Mouse (Mus musculus) hindbrain, embryonic 13.5 days (tissue): ENCODE data around the gene Frat2. TPM values are rescaled to one million over a fixed set of nuclear protein-coding genes. Genes with fewer than 3 reads are reported as not detected.
A peak's percentile ranks its signal among the peaks of the same experiment; 100 is the strongest.

ENCODE experiments used
- ATAC-seq: fragments of 200-750 bp; cut with Nextera tagmentation; 2 replicates; pipeline ENCODE4 v1.8.0; 2017; ENCODE audit warnings: moderate TSS enrichment; ENCODE audit not compliant: low FRiP score
- H3K27ac ChIP-seq: fragments of 300-500 bp; sonication (generic); 2 replicates; pipeline ENCODE4 v1.5.1; 2015; ENCODE audit warnings: inconsistent platforms, mild to moderate bottlenecking, moderate library complexity
- H3K27me3 ChIP-seq: fragments of 300-500 bp; sonication (generic); 2 replicates; pipeline ENCODE4 v1.6.1; 2015; ENCODE audit warnings: mild to moderate bottlenecking, inconsistent platforms
- H3K36me3 ChIP-seq: fragments of 300-500 bp; sonication (generic); 2 replicates; pipeline ENCODE4 v1.6.1; 2015; ENCODE audit warnings: mild to moderate bottlenecking, inconsistent platforms
- H3K4me1 ChIP-seq: fragments of 300-500 bp; sonication (generic); replicated peaks from 2 replicates; pipeline ENCODE4 v1.6.1; 2015; ENCODE audit warnings: inconsistent platforms
- H3K4me2 ChIP-seq: fragments of 300-500 bp; sonication (generic); 2 replicates; pipeline ENCODE4 v1.6.1; 2015; ENCODE audit warnings: inconsistent platforms, mild to moderate bottlenecking, moderate library complexity
- H3K4me3 ChIP-seq: fragments of 300-500 bp; sonication (generic); 2 replicates; pipeline ENCODE4 v1.5.1; 2015; ENCODE audit warnings: mild to moderate bottlenecking, inconsistent platforms
- H3K9ac ChIP-seq: fragments of 300-500 bp; sonication (generic); 2 replicates; pipeline ENCODE4 v1.6.1; 2015; ENCODE audit warnings: mild to moderate bottlenecking, inconsistent platforms
- H3K9me3 ChIP-seq: fragments of 300-500 bp; sonication (generic); 2 replicates; pipeline ENCODE4 v1.6.1; 2016; ENCODE audit warnings: inconsistent platforms
- WGBS: fragments of 180-500 bp; shearing (Covaris S2); methylation state at CpG from one replicate; pipeline ENCODE4 v1.1.7; 2015; 5-methylcytosine and 5-hydroxymethylcytosine counted together
- polyA plus RNA-seq: library from polyadenylated mRNA; unstranded; fragments of >200 nt; fragmentation: Nextera tagmentation; extraction: Ambion mirVana; gene quantifications from 2 replicates; pipeline ENCODE4 v1.2.1, GENCODE M21; 2015

The Frat2 gene
- polyA plus RNA-seq, 1 experiment from 2014 or later, result 10.4 TPM

DNA sequence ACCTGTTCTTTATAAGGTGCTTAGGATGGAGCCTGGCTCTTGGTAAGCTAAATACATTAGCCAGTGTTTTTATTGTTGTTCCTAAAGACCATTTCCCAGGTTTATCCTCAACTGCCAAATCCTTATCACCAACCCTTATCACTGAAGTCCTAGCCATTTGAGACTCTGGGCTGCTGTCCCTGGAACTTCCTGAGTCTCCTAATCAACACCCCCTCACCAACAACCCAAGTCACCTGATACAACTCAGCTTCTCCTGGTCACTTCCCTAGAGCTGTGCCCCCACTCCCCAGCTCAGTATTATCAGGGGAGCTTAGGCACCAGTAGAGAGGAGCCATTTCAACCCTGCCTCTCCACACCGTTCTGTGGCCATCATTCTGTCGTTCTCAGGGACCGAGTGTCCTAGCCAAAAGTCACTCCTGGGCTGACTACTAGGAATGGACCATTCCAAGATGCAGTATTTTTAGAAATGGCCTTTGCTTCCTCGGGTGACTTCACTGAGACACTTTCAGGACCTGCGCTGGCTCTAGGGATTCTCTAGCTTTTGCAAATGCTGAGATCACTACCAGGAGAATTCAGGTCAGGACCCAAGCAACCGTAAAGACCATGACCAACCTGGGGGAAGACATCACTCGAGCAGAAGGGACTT, 6.7 kb downstream of the Frat2 start:
- Histone ChIP-seq H3K27ac (no peak overlapping the region), H3K9me3 (no peaks in the 10 kb centered on the region), H3K27me3 (no peaks in the 10 kb centered on the region), H3K4me1 (peaks cover 21% of the 10 kb centered on the region), H3K4me3 (no peak overlapping the region), H3K9ac (no peak overlapping the region), H3K4me2 (no peak overlapping the region), H3K36me3 (no peaks in the 10 kb centered on the region)
- no peak for ATAC-seq
- 78% methylated on average over 7 of the region's 7 CpGs for WGBS

DNA sequence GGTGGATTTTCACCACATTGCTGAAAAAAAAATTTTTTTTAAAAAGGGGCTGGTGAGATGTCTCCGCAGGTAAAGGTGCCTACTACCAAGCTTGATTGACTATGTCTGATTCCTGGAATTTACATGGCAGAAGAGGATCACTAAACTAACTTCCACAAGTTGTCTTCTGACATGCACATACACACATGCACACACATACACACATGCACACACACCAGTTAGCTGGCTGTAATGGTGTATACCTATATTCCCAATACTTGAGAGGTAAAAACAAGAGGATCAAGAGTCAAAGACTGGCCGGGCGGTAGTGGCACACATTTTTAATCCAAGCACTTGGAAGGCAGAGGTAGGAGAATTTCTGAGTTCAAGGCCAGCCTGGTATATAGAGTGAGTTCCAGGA, 8.2 kb downstream of the Frat2 start:
- WGBS, result 97% methylated on average over 3 of the region's 3 CpGs
- Histone ChIP-seq H3K4me3 (no peak overlapping the region), H3K4me1 (peaks cover 20% of the 10 kb centered on the region), H3K9me3 (no peaks in the 10 kb centered on the region), H3K36me3 (no peaks in the 10 kb centered on the region), H3K27ac (no peak overlapping the region), H3K9ac (no peak overlapping the region), H3K27me3 (no peaks in the 10 kb centered on the region), H3K4me2 (no peak overlapping the region)
- no peak for ATAC-seq

GRCm38 (mm10) chr19:41838808-41839207, 9.1 kb downstream of the Frat2 start:
- 81% methylated on average over 6 of the region's 6 CpGs for WGBS
- no peak overlapping the region for H3K4me3 ChIP-seq
- H3K9ac ChIP-seq, result no peak overlapping the region
- H3K4me2 ChIP-seq, result no peak overlapping the region
- no peak for ATAC-seq
- H3K9me3 ChIP-seq, result no peaks in the 10 kb centered on the region
- H3K27ac ChIP-seq, result no peak overlapping the region
- no peaks in the 10 kb centered on the region for H3K27me3 ChIP-seq
- H3K36me3 ChIP-seq, result no peaks in the 10 kb centered on the region
- peaks cover 23% of the 10 kb centered on the region for H3K4me1 ChIP-seq

- Histone ChIP-seq H3K27me3 (peaks cover under 1% of the 10 kb centered on the region), H3K9ac (no peak overlapping the region), H3K9me3 (no peaks in the 10 kb centered on the region), H3K36me3 (no peaks in the 10 kb centered on the region), H3K27ac (no peak overlapping the region), H3K4me3 (no peak overlapping the region), H3K4me2 (no peak overlapping the region), H3K4me1 (peaks cover 32% of the 10 kb centered on the region)
- ATAC-seq, result no peak
- 75% methylated on average over 4 of the region's 4 CpGs for WGBS
These were observed 10.0 kb downstream of the Frat2 start for GRCm38 (mm10) chr19:41837917-41838261.

DNA sequence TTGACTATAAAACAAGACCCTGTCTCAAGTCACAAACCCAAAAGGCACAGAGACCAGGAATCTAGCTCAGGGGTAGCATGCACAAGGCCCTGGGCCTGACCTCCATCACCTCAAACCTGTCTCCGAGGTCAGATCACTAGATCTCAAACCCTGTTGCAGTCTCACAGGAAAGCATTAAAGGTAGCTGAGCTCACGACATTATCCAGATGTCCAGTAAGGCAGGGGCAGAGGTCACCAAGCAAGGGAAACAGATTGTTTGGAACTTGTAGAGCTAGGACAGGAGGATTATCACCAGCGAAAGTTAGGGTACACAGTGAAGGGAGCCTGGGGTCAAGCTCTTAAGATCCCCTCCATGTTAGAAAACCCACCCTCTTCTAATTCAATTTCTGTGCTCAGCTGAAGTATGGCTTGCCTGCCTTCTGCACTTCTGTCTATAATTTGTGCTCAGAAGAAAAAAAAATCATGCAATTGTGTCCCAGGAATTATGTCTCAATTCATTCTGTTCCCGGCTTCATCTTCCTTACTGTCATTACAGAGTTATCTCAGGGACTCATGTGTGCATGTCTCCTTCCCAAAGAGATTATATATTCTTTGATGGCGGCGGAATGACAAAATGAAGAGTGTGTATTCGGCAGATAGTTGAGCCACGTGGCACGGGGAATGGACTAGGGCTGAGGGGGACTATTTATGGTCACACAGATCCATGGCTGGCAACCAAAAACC, 10.6 kb downstream of the Frat2 start:
- WGBS, result 78% methylated on average over 9 of the region's 9 CpGs
- ATAC-seq, result no peak
- Histone ChIP-seq H3K9me3 (no peaks in the 10 kb centered on the region), H3K4me1 (peaks cover 37% of the 10 kb centered on the region), H3K36me3 (no peaks in the 10 kb centered on the region), H3K4me2 (no peak overlapping the region), H3K4me3 (no peak overlapping the region), H3K9ac (no peak overlapping the region), H3K27ac (no peak overlapping the region), H3K27me3 (peaks cover 5% of the 10 kb centered on the region)

DNA sequence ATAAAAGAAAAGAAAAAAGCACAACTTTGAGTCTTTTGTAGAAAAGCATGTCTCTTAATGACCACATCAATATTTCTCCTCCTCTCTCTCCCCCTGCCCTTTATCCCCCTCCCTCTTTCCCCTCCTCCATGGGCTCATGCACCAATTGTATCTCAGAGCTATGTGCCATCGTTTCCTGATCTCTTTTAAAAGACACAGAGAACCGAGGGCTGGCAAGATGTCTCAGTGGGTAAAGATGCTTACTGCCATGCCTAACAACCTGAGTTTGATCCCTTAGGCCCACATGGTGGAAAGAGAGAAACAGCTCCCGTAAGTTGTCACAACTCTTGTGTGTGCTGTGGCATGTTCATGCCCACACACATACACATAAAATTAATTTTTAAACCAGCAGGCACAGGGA, 11.2 kb downstream of the Frat2 start:
- H3K36me3 ChIP-seq, result no peaks in the 10 kb centered on the region
- 59% methylated on average over 3 of the region's 3 CpGs for WGBS
- H3K4me1 ChIP-seq, result peaks cover 44% of the 10 kb centered on the region
- peak overlapping the region; percentile 18; the same call in 1 of the 2 replicates for H3K27ac ChIP-seq
- H3K9ac ChIP-seq, result no peak overlapping the region
- H3K4me2 ChIP-seq, result no peak overlapping the region
- no peak for ATAC-seq
- H3K9me3 ChIP-seq, result no peaks in the 10 kb centered on the region
- H3K27me3 ChIP-seq, result peaks cover 8% of the 10 kb centered on the region
- no peak overlapping the region for H3K4me3 ChIP-seq

DNA sequence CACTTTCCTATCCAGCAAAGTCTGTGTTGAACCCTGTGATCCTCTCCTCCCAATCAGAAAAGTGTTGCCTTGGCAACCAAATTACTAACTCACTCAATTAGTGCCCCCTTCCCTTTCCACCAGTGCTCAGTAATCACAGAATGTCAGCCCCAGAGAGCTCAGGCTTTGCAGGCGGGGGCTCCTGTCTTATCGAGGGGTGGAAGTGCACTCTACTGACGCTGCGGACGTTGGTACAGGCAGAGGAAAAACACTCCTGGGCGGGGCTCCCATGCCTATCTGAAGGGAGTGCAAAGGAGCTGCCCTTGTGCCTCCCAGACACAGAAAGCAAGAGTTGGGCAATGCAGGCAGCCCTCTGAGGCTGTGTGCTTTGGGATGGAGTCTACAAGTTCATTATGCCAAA, 12.1 kb downstream of the Frat2 start:
- WGBS, result 2% methylated on average over 6 of the region's 6 CpGs
- H3K27ac ChIP-seq, result peak overlapping the region; percentile 31
- H3K4me3 ChIP-seq, result no peak overlapping the region
- peak; percentile 47 for ATAC-seq
- peaks cover 8% of the 10 kb centered on the region for H3K27me3 ChIP-seq
- peaks cover 53% of the 10 kb centered on the region for H3K4me1 ChIP-seq
- H3K9me3 ChIP-seq, result no peaks in the 10 kb centered on the region
- H3K4me2 ChIP-seq, result peak overlapping the region; percentile 45
- no peaks in the 10 kb centered on the region for H3K36me3 ChIP-seq
- no peak overlapping the region; the same call in 1 of the 2 replicates for H3K9ac ChIP-seq

GRCm38 (mm10) chr19:41835407-41835806, 12.5 kb downstream of the Frat2 start:
- Histone ChIP-seq H3K4me3 (no peak overlapping the region), H3K27me3 (peaks cover 8% of the 10 kb centered on the region), H3K4me2 (peak overlapping the region; percentile 45), H3K9ac (no peak overlapping the region), H3K4me1 (peaks cover 54% of the 10 kb centered on the region), H3K9me3 (no peaks in the 10 kb centered on the region), H3K27ac (peak overlapping the region; percentile 62), H3K36me3 (no peaks in the 10 kb centered on the region)
- 50% methylated on average over 6 of the region's 6 CpGs for WGBS
- ATAC-seq, result no peak

GRCm38 (mm10) chr19:41832501-41833201, 15.3 kb downstream of the Frat2 start:
- WGBS, result 62% methylated on average over 13 of the region's 13 CpGs

DNA sequence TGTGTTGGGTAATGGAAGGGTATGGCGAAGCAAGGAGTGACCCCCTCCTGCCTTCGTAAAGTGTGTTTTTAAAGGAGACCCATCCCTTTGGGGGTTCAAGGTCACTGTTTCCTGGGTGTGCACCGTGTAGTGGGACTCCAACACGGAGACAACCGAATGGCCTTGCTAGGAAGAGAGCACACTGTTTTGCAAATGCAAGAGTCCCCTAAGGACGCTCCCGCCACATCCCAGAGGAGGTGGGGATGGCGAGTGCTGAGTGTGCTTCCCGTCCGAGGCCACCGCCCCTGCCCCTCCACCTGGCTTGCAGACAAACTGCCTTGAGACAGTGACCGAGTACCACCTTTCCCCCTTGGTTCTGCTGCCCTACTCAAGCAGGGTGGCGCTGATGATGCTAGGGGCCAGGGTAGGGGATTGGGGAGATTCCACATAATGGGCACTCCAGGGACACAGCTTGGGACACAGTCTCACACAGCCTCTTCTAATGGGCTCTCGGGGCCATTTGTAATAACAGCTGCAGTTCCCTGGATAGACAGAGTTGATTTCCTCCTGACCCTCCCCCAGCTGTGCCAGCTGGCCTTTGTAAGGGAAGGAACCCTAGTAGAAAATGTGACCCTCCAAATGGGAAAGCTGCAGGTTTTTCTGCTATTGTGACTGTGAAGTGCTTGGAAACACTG, 16.1 kb downstream of the Frat2 start:
- Histone ChIP-seq H3K4me1 (peaks cover 54% of the 10 kb centered on the region), H3K9me3 (no peaks in the 10 kb centered on the region), H3K4me3 (peak overlapping the region; percentile 83), H3K4me2 (peak overlapping the region; percentile 96), H3K9ac (peak overlapping the region; percentile 93), H3K27me3 (peaks cover 8% of the 10 kb centered on the region), H3K36me3 (no peaks in the 10 kb centered on the region), H3K27ac (peak overlapping the region; percentile 95)
- 3% methylated on average over 14 of the region's 14 CpGs for WGBS
- no peak for ATAC-seq

More at GRCm38 (mm10) chr19:41832501-41833201, 15.3 kb downstream of the Frat2 start:
- Histone ChIP-seq H3K27ac (peak overlapping the region; percentile 95), H3K9me3 (no peaks in the 10 kb centered on the region), H3K4me1 (peaks cover 54% of the 10 kb centered on the region), H3K9ac (peak overlapping the region; percentile 93), H3K4me3 (peak overlapping the region; percentile 83), H3K4me2 (peak overlapping the region; percentile 96), H3K27me3 (peaks cover 8% of the 10 kb centered on the region), H3K36me3 (no peaks in the 10 kb centered on the region)
- ATAC-seq, result no peak

- no peaks in the 10 kb centered on the region for H3K9me3 ChIP-seq
- peak overlapping the region; percentile 96 for H3K4me2 ChIP-seq
- H3K4me3 ChIP-seq, result peak overlapping the region; percentile 83
- WGBS, result under 1% methylated on average over 19 of the region's 19 CpGs
- H3K9ac ChIP-seq, result peak overlapping the region; percentile 93
- H3K27me3 ChIP-seq, result peaks cover 8% of the 10 kb centered on the region
- peaks cover 46% of the 10 kb centered on the region for H3K4me1 ChIP-seq
- peak overlapping the region; percentile 95 for H3K27ac ChIP-seq
- ATAC-seq, result no peak
- no peaks in the 10 kb centered on the region for H3K36me3 ChIP-seq
These were observed 16.8 kb downstream of the Frat2 start for GRCm38 (mm10) chr19:41831101-41831570.
